Mouse (Mus musculus): Measurements from ENCODE around the gene Vps37c.

GRCm38 (mm10) chr19:10714168-10714567, 25.6 kb downstream of the Vps37c start:
- TF ChIP-seq CTCF (IDR thresholded peaks at IDR 0.05; ENCODE audit: control insufficient read depth, insufficient read depth, low read length) (no peak), POLR2A (IDR thresholded peaks at IDR 0.05; ENCODE audit: borderline replicate concordance, control insufficient read depth, low read depth, low read length) (no peak)

Measured in bone marrow, adult 2 months (tissue).